ENCODE assay signal across 15 mouse cellular contexts in genomic region chr12:116804712-116805111, GRCm38 (mm10).
A peak's percentile ranks its signal among the peaks of the same experiment; 100 is the strongest.
DNase-seq lines count a peak whose midpoint lies in the region; ATAC-seq lines count a peak whose summit lies in the region.
"Had no signal": no experiment of that assay in that cellular context is flagged by ENCODE, and none has a peak within 500 bp of the region (broad histone marks: within the 10 kb centered on the region; RNA-seq: fewer than 3 reads in every experiment).

No protein-coding gene starts in this region.

- 85% methylated on average over 2 of the region's 2 CpGs for WGBS in hindbrain, embryonic 13.5 days
- 81% methylated on average over 2 of the region's 2 CpGs for WGBS in hindbrain, embryonic 10.5 days

- no peak overlapping the region for H3K4me2 ChIP-seq in hindbrain, embryonic 13.5 days
- H3K4me2 ChIP-seq: neural tube, embryonic 12.5 days had no signal

- no peaks in the 10 kb centered on the region for H3K27me3 ChIP-seq in hindbrain, embryonic 13.5 days
- H3K27me3 ChIP-seq in hindbrain, embryonic 10.5 days (ENCODE audit: insufficient read depth, poor library complexity, severe bottlenecking), result no peaks in the 10 kb centered on the region
- H3K27me3 ChIP-seq: neural tube, embryonic 12.5 days had no signal

- H3K27ac ChIP-seq in hindbrain, embryonic 13.5 days, result peak overlapping the region; percentile 14; the same call in 1 of the 2 replicates
- no peak overlapping the region for H3K27ac ChIP-seq in hindbrain, embryonic 10.5 days
- H3K27ac ChIP-seq: embryonic facial prominence, embryonic 10.5 days; kidney, postnatal 0 days; neural tube, embryonic 12.5 days had no signal

- no peak overlapping the region for H3K9ac ChIP-seq in hindbrain, embryonic 13.5 days
- H3K9ac ChIP-seq: neural tube, embryonic 12.5 days had no signal

- ATAC-seq in hindbrain, embryonic 13.5 days (ENCODE audit: low FRiP score), result no peak
- ATAC-seq: CD4-positive, CD25-positive, alpha-beta regulatory T cell, adult 4 months had no signal

- H3K36me3 ChIP-seq in hindbrain, embryonic 13.5 days, result no peaks in the 10 kb centered on the region
- no peaks in the 10 kb centered on the region for H3K36me3 ChIP-seq in hindbrain, embryonic 10.5 days
- H3K36me3 ChIP-seq: embryonic facial prominence, embryonic 10.5 days; neural tube, embryonic 12.5 days had no signal

- H3K4me3 ChIP-seq in hindbrain, embryonic 13.5 days, result no peak overlapping the region
- no peak overlapping the region for H3K4me3 ChIP-seq in hindbrain, embryonic 10.5 days
- H3K4me3 ChIP-seq: embryonic facial prominence, embryonic 10.5 days; neural tube, embryonic 12.5 days had no signal

- H3K4me1 ChIP-seq in hindbrain, embryonic 13.5 days (replicated peaks), result peaks cover 14% of the 10 kb centered on the region
- no peaks in the 10 kb centered on the region for H3K4me1 ChIP-seq in hindbrain, embryonic 10.5 days (replicated peaks)
- H3K4me1 ChIP-seq: embryonic facial prominence, embryonic 10.5 days had no signal

- DNase-seq in cerebellum, adult 11-12 months, result peak; percentile 15
- DNase-seq in cerebellum, postnatal 4 days (ENCODE audit: low spot score in 2 of 2), result no peak
- DNase-seq in hindbrain, embryonic 10.5 days (ENCODE audit: low spot score), result no peak
- DNase-seq in right cerebral cortex, postnatal 10 days (ENCODE audit: low spot score in 2 of 2), result peak; percentile 33 to 56
- no peak for DNase-seq in right cerebral cortex, postnatal 14 days
- no peak for DNase-seq in B cell, adult 2 months
- DNase-seq: adrenal gland, postnatal 14 days; kidney, adult 2 months; lung, postnatal 4 days; thymus, postnatal 25 days had no signal

- H3K9me3 ChIP-seq in hindbrain, embryonic 13.5 days, result no peaks in the 10 kb centered on the region
- H3K9me3 ChIP-seq in hindbrain, embryonic 10.5 days, result no peaks in the 10 kb centered on the region
- H3K9me3 ChIP-seq: embryonic facial prominence, embryonic 10.5 days; neural tube, embryonic 12.5 days had no signal

Comparison
In these comparisons a context has a peak if more than half of its experiments do, and no peak if none do; other contexts are left out.
1. DNase-seq: peak in cerebellum, adult 11-12 months (single experiment) and right cerebral cortex, postnatal 10 days (2 of 2); none in cerebellum, postnatal 4 days (0 of 2), hindbrain, embryonic 10.5 days (single experiment), right cerebral cortex, postnatal 14 days (single experiment) and B cell, adult 2 months (0 of 2).